Mouse (Mus musculus) liver, embryonic 14.5 days (tissue): ENCODE measurements around the gene Emp2.

Experiments
- CTCF ChIP-seq: IDR thresholded peaks from 2 replicates; pipeline ENCODE4 v1.5.1; 2016; ENCODE audit warnings: antibody characterized with exemption, low read depth, control low read depth
- EP300 ChIP-seq: IDR thresholded peaks from 2 replicates; pipeline ENCODE4 v1.6.1; 2016; ENCODE audit warnings: antibody characterized with exemption, low read depth

- TF ChIP-seq CTCF (no peak), EP300 (no peak)
Measured at GRCm38 (mm10) chr16:10341110-10341509, 27.3 kb upstream of the Emp2 start.
